Mouse (Mus musculus): ENCODE measurements around the gene Ackr3.

The Ackr3 gene

GRCm38 (mm10) chr1:90262380-90262779 is 58.6 kb downstream of the Ackr3 start:
- no peak for DNase-seq
